Mouse (Mus musculus): ENCODE measurements around the gene Cep135.

Cep135 gene

GRCm38 (mm10) chr5:76645091-76645868 is 56.8 kb downstream of the Cep135 start:
- DNase-seq (ENCODE audit: low spot score) = no peak

GRCm38 (mm10) chr5:76649897-76650296 is 61.4 kb downstream of the Cep135 start:
- DNase-seq (ENCODE audit: low spot score) = no peak

GRCm38 (mm10) chr5:76651151-76651725 is 62.7 kb downstream of the Cep135 start:
- no peak for DNase-seq (ENCODE audit: low spot score)

- no peak for DNase-seq (ENCODE audit: low spot score)
Measured at GRCm38 (mm10) chr5:76656212-76656611, 67.7 kb downstream of the Cep135 start, which contains the start of gene C530008M17Rik. TSS of gene C530008M17Rik (plus strand) at chr5:76656512.

GRCm38 (mm10) chr5:76657245-76658083 is 69.0 kb downstream of the Cep135 start:
- peak; percentile 50 for DNase-seq (ENCODE audit: low spot score)

- peak; percentile 15 for DNase-seq (ENCODE audit: low spot score)
Measured at GRCm38 (mm10) chr5:76658084-76658934, 69.8 kb downstream of the Cep135 start.

- no peak for DNase-seq (ENCODE audit: low spot score)
Measured at GRCm38 (mm10) chr5:76659958-76660635, 71.6 kb downstream of the Cep135 start.

- DNase-seq (ENCODE audit: low spot score) = no peak
Measured at GRCm38 (mm10) chr5:76661310-76661709, 72.8 kb downstream of the Cep135 start.

GRCm38 (mm10) chr5:76664936-76665335 is 76.4 kb downstream of the Cep135 start:
- DNase-seq (ENCODE audit: low spot score) = no peak

GRCm38 (mm10) chr5:76665421-76665820 is 76.9 kb downstream of the Cep135 start:
- no peak for DNase-seq (ENCODE audit: low spot score)

- no peak for DNase-seq (ENCODE audit: low spot score)
Measured at GRCm38 (mm10) chr5:76666026-76666756, 77.7 kb downstream of the Cep135 start.

- DNase-seq (ENCODE audit: low spot score) = no peak
Measured at GRCm38 (mm10) chr5:76668118-76668517, 79.6 kb downstream of the Cep135 start.

GRCm38 (mm10) chr5:76668547-76668946 is 80.0 kb downstream of the Cep135 start:
- no peak for DNase-seq (ENCODE audit: low spot score)

- no peak for DNase-seq (ENCODE audit: low spot score)
Measured at GRCm38 (mm10) chr5:76670183-76670582, 81.7 kb downstream of the Cep135 start.

- no peak for DNase-seq (ENCODE audit: low spot score)
Measured at GRCm38 (mm10) chr5:76674022-76674653, 85.6 kb downstream of the Cep135 start.

GRCm38 (mm10) chr5:76675369-76675768 is 86.9 kb downstream of the Cep135 start:
- no peak for DNase-seq (ENCODE audit: low spot score)

- no peak for DNase-seq (ENCODE audit: low spot score)
Measured at GRCm38 (mm10) chr5:76680959-76681358, 92.5 kb downstream of the Cep135 start.

- no peak for DNase-seq (ENCODE audit: low spot score)
Measured at GRCm38 (mm10) chr5:76681895-76682656, 93.6 kb downstream of the Cep135 start.

- no peak for DNase-seq (ENCODE audit: low spot score)
Measured at GRCm38 (mm10) chr5:76683455-76683854, 95.0 kb downstream of the Cep135 start.

Measured in layer of hippocampus, adult 11-12 months (tissue).